Mouse (Mus musculus): ENCODE measurements around the gene Asxl2. TPM values are rescaled to one million over a fixed set of nuclear protein-coding genes. Genes with fewer than 3 reads are reported as not detected.
A peak's percentile ranks its signal among the peaks of the same experiment; 100 is the strongest.

Gene Asxl2
- polyA plus RNA-seq, 1 experiment = 60.9 TPM

- peak overlapping the region; percentile 8 for H3K27ac ChIP-seq (ENCODE audit: insufficient read depth, low read length)
- H3K9ac ChIP-seq (ENCODE audit: low read depth, poor library complexity, severe bottlenecking) = no peak overlapping the region
- TF ChIP-seq EP300 (IDR thresholded peaks at IDR 0.05; ENCODE audit: insufficient read depth, low read depth, low read length) = no peak
- no peak for TF ChIP-seq CTCF (IDR thresholded peaks at IDR 0.05; ENCODE audit: low read depth, low read length)
- no peak for TF ChIP-seq POLR2A (IDR thresholded peaks at IDR 0.05; ENCODE audit: insufficient read depth, low read length)
- H3K9me3 ChIP-seq (replicated peaks; ENCODE audit: control insufficient read depth, insufficient read depth, low read length, poor library complexity, severe bottlenecking) = peaks cover 4% of the 10 kb centered on the region; the same call in 1 of the 2 replicates
- H3K36me3 ChIP-seq (ENCODE audit: control insufficient read depth, insufficient read depth, low read length, poor library complexity, severe bottlenecking) = no peaks in the 10 kb centered on the region
- H3K4me1 ChIP-seq (ENCODE audit: control insufficient read depth, insufficient read depth, low read length) = peaks cover 4% of the 10 kb centered on the region
- no peaks in the 10 kb centered on the region for H3K27me3 ChIP-seq (ENCODE audit: control insufficient read depth, insufficient read depth, low read length, poor library complexity, severe bottlenecking)
- H3K4me3 ChIP-seq (ENCODE audit: low read depth, low read length) = no peak overlapping the region
Observed at GRCm38 (mm10) chr12:3539605-3540004, 112.9 kb downstream of the Asxl2 start.

GRCm38 (mm10) chr12:3540871-3541270 is 114.2 kb downstream of the Asxl2 start:
- H3K4me3 ChIP-seq (ENCODE audit: low read depth, low read length) = no peak overlapping the region
- H3K27ac ChIP-seq (ENCODE audit: insufficient read depth, low read length) = no peak overlapping the region
- peaks cover 4% of the 10 kb centered on the region for H3K4me1 ChIP-seq (ENCODE audit: control insufficient read depth, insufficient read depth, low read length)
- no peaks in the 10 kb centered on the region for H3K9me3 ChIP-seq (replicated peaks; ENCODE audit: control insufficient read depth, insufficient read depth, low read length, poor library complexity, severe bottlenecking)
- no peak for TF ChIP-seq POLR2A (IDR thresholded peaks at IDR 0.05; ENCODE audit: insufficient read depth, low read length)
- TF ChIP-seq EP300 (IDR thresholded peaks at IDR 0.05; ENCODE audit: insufficient read depth, low read depth, low read length) = no peak
- no peak for TF ChIP-seq CTCF (IDR thresholded peaks at IDR 0.05; ENCODE audit: low read depth, low read length)
- H3K9ac ChIP-seq (ENCODE audit: low read depth, poor library complexity, severe bottlenecking) = no peak overlapping the region
- no peaks in the 10 kb centered on the region for H3K27me3 ChIP-seq (ENCODE audit: control insufficient read depth, insufficient read depth, low read length, poor library complexity, severe bottlenecking)
- no peaks in the 10 kb centered on the region for H3K36me3 ChIP-seq (ENCODE audit: control insufficient read depth, insufficient read depth, low read length, poor library complexity, severe bottlenecking)

GRCm38 (mm10) chr12:3545451-3545850 is 118.8 kb downstream of the Asxl2 start:
- Histone ChIP-seq H3K27me3 (ENCODE audit: control insufficient read depth, insufficient read depth, low read length, poor library complexity, severe bottlenecking) (no peaks in the 10 kb centered on the region), H3K4me3 (ENCODE audit: low read depth, low read length) (no peak overlapping the region), H3K36me3 (ENCODE audit: control insufficient read depth, insufficient read depth, low read length, poor library complexity, severe bottlenecking) (no peaks in the 10 kb centered on the region), H3K27ac (ENCODE audit: insufficient read depth, low read length) (peak overlapping the region; percentile 5; the same call in 1 of the 2 replicates), H3K9me3 (replicated peaks; ENCODE audit: control insufficient read depth, insufficient read depth, low read length, poor library complexity, severe bottlenecking) (no peaks in the 10 kb centered on the region), H3K9ac (ENCODE audit: low read depth, poor library complexity, severe bottlenecking) (no peak overlapping the region), H3K4me1 (ENCODE audit: control insufficient read depth, insufficient read depth, low read length) (peaks cover 8% of the 10 kb centered on the region)
- TF ChIP-seq CTCF (IDR thresholded peaks at IDR 0.05; ENCODE audit: low read depth, low read length) = no peak
- TF ChIP-seq EP300 (IDR thresholded peaks at IDR 0.05; ENCODE audit: insufficient read depth, low read depth, low read length) = no peak
- TF ChIP-seq POLR2A (IDR thresholded peaks at IDR 0.05; ENCODE audit: insufficient read depth, low read length) = no peak

DNA sequence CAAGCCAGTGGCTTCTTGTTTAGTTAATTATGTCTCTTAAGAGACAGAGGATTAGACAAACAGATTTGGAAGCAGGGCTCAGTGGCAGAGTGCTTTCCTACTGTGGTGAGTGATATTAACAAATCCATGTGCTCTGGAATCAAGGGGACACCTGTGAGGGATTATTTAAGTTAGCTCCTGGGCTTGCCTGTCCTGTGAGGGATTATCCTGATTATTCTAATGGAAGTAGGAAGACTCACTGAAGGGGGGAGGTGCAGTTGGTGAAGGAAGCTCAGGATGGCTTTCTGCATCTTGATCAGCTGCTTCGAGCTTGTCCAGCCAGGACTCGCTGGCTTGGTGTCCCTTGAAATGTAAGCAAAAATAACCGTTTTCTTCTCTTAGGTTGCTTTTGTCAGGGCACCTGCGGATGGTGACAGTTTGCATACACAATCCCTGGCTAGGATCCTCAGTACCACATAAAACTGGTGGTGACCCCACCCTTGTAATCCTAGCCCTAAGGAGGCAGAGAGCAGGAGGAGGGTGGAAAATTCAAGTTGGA is 119.5 kb downstream of the Asxl2 start:
- Histone ChIP-seq H3K27ac (ENCODE audit: insufficient read depth, low read length) (peak overlapping the region; percentile 61), H3K9me3 (replicated peaks; ENCODE audit: control insufficient read depth, insufficient read depth, low read length, poor library complexity, severe bottlenecking) (no peaks in the 10 kb centered on the region), H3K27me3 (ENCODE audit: control insufficient read depth, insufficient read depth, low read length, poor library complexity, severe bottlenecking) (no peaks in the 10 kb centered on the region), H3K4me3 (ENCODE audit: low read depth, low read length) (no peak overlapping the region), H3K9ac (ENCODE audit: low read depth, poor library complexity, severe bottlenecking) (peak overlapping the region; percentile 47; the same call in 1 of the 2 replicates), H3K4me1 (ENCODE audit: control insufficient read depth, insufficient read depth, low read length) (peaks cover 8% of the 10 kb centered on the region), H3K36me3 (ENCODE audit: control insufficient read depth, insufficient read depth, low read length, poor library complexity, severe bottlenecking) (no peaks in the 10 kb centered on the region)
- TF ChIP-seq CTCF (IDR thresholded peaks at IDR 0.05; ENCODE audit: low read depth, low read length) = no peak
- TF ChIP-seq EP300 (IDR thresholded peaks at IDR 0.05; ENCODE audit: insufficient read depth, low read depth, low read length) = peak; percentile 57; the same call in 1 of the 2 replicates
- no peak for TF ChIP-seq POLR2A (IDR thresholded peaks at IDR 0.05; ENCODE audit: insufficient read depth, low read length)

DNA sequence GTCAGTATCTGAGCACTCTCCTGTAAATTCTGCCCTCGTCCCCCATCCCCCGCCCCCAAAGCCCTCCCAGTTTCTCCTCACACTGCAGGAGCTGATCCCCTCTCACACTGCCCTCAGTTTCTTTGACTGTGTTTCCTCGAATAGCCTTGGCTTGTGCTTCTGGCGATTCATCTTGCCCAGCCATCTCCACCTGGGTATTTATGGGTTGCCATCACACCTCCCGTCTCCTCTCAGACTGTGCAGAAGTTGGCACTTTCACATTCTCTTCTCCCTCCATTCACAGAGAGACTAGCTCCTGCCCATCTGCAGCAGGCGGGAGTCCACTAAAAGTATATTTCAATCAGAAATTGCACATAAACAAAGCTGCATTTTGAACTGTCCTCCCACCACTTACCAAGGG is 120.1 kb downstream of the Asxl2 start:
- Histone ChIP-seq H3K27ac (ENCODE audit: insufficient read depth, low read length) (peak overlapping the region; percentile 61), H3K9me3 (replicated peaks; ENCODE audit: control insufficient read depth, insufficient read depth, low read length, poor library complexity, severe bottlenecking) (no peaks in the 10 kb centered on the region), H3K9ac (ENCODE audit: low read depth, poor library complexity, severe bottlenecking) (peak overlapping the region; percentile 47), H3K4me3 (ENCODE audit: low read depth, low read length) (no peak overlapping the region), H3K36me3 (ENCODE audit: control insufficient read depth, insufficient read depth, low read length, poor library complexity, severe bottlenecking) (no peaks in the 10 kb centered on the region), H3K27me3 (ENCODE audit: control insufficient read depth, insufficient read depth, low read length, poor library complexity, severe bottlenecking) (no peaks in the 10 kb centered on the region), H3K4me1 (ENCODE audit: control insufficient read depth, insufficient read depth, low read length) (peaks cover 8% of the 10 kb centered on the region)
- TF ChIP-seq EP300 (IDR thresholded peaks at IDR 0.05; ENCODE audit: insufficient read depth, low read depth, low read length) (no peak), CTCF (IDR thresholded peaks at IDR 0.05; ENCODE audit: low read depth, low read length) (no peak), POLR2A (IDR thresholded peaks at IDR 0.05; ENCODE audit: insufficient read depth, low read length) (no peak)

GRCm38 (mm10) chr12:3547506-3547905 is 120.8 kb downstream of the Asxl2 start:
- Histone ChIP-seq H3K4me3 (ENCODE audit: low read depth, low read length) (no peak overlapping the region), H3K27me3 (ENCODE audit: control insufficient read depth, insufficient read depth, low read length, poor library complexity, severe bottlenecking) (no peaks in the 10 kb centered on the region), H3K9me3 (replicated peaks; ENCODE audit: control insufficient read depth, insufficient read depth, low read length, poor library complexity, severe bottlenecking) (no peaks in the 10 kb centered on the region), H3K27ac (ENCODE audit: insufficient read depth, low read length) (peak overlapping the region; percentile 39), H3K36me3 (ENCODE audit: control insufficient read depth, insufficient read depth, low read length, poor library complexity, severe bottlenecking) (no peaks in the 10 kb centered on the region), H3K4me1 (ENCODE audit: control insufficient read depth, insufficient read depth, low read length) (peaks cover 8% of the 10 kb centered on the region), H3K9ac (ENCODE audit: low read depth, poor library complexity, severe bottlenecking) (peak overlapping the region; percentile 47)
- TF ChIP-seq CTCF (IDR thresholded peaks at IDR 0.05; ENCODE audit: low read depth, low read length) (no peak), POLR2A (IDR thresholded peaks at IDR 0.05; ENCODE audit: insufficient read depth, low read length) (no peak), EP300 (IDR thresholded peaks at IDR 0.05; ENCODE audit: insufficient read depth, low read depth, low read length) (no peak)

Data from ES-Bruce4 (cell line).